Mouse (Mus musculus): Measurements from ENCODE around the gene Zdhhc19. TPM values are rescaled to one million over a fixed set of nuclear protein-coding genes. Genes with fewer than 3 reads are reported as not detected.
A peak's percentile ranks its signal among the peaks of the same experiment; 100 is the strongest.

Gene Zdhhc19
- not detected for total RNA-seq (2021)
- long read RNA-seq, experiment 1 = 0 reads
- long read RNA-seq, experiment 2 = 0 reads

- no peak for DNase-seq (ENCODE audit: low spot score in 2 of 2)
These were observed at the start of gene Zdhhc19 for GRCm38 (mm10) chr16:32495965-32496364. Zdhhc19 (plus strand) TSS chr16:32496265.

GRCm38 (mm10) chr16:32446563-32447138, 49.4 kb upstream of the Zdhhc19 start:
- DNase-seq (ENCODE audit: low spot score in 2 of 2) = no peak

GRCm38 (mm10) chr16:32449665-32450064, 46.4 kb upstream of the Zdhhc19 start:
- DNase-seq (ENCODE audit: low spot score in 2 of 2) = no peak

GRCm38 (mm10) chr16:32450133-32450532, 45.9 kb upstream of the Zdhhc19 start:
- DNase-seq (ENCODE audit: low spot score in 2 of 2) = no peak

GRCm38 (mm10) chr16:32453102-32453501, 43.0 kb upstream of the Zdhhc19 start:
- DNase-seq (ENCODE audit: low spot score in 2 of 2) = no peak

- no peak for DNase-seq (ENCODE audit: low spot score in 2 of 2)
These were observed 41.4 kb upstream of the Zdhhc19 start for GRCm38 (mm10) chr16:32454646-32455045.

- DNase-seq (ENCODE audit: low spot score in 2 of 2) = no peak
These were observed 40.0 kb upstream of the Zdhhc19 start for GRCm38 (mm10) chr16:32456086-32456485.

DNA sequence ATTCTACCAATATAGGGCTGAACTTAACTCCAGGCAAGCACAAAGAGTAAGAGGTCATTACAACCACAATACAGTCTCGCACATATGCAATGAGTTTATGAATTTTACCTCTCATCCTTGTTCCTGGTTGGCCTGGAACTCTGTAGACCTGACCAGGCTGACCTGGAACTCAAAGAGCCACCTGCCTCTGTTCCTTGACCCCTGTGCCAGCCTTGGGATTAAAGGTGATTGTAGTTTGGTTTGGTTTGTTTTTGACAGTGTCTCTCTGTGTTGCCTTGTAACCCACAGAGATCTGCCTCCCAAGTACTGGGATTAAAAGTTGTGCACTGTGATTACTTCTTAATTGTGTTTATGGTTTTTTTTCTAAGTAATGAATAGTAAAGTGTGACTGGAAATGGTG, 39.3 kb upstream of the Zdhhc19 start:
- DNase-seq (ENCODE audit: low spot score in 2 of 2) = no peak

- DNase-seq (ENCODE audit: low spot score in 2 of 2) = peak in 1 of 2 experiments; percentile 20
These were observed 38.3 kb upstream of the Zdhhc19 start for GRCm38 (mm10) chr16:32457589-32458386.

- DNase-seq (ENCODE audit: low spot score in 2 of 2) = no peak
These were observed 35.5 kb upstream of the Zdhhc19 start for GRCm38 (mm10) chr16:32460518-32460917.

DNA sequence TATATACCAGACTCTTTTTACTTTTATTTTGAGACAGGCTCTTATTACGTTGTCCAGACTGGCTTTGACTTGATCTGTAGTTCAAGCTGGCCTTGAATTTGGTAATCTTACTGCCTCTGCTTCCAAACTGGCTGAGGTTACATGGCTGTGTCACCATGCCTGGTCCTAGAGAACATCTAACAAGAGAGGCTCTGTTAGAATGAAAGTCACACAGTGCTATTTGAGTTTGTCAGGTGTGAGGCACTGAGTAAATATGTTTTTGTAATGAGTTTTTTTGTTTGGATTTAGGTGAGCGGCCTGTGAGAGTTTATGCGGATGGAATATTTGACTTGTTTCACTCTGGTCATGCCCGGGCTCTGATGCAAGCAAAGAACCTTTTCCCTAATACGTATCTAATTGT, 34.4 kb upstream of the Zdhhc19 start:
- no peak for DNase-seq (ENCODE audit: low spot score in 2 of 2)

DNA sequence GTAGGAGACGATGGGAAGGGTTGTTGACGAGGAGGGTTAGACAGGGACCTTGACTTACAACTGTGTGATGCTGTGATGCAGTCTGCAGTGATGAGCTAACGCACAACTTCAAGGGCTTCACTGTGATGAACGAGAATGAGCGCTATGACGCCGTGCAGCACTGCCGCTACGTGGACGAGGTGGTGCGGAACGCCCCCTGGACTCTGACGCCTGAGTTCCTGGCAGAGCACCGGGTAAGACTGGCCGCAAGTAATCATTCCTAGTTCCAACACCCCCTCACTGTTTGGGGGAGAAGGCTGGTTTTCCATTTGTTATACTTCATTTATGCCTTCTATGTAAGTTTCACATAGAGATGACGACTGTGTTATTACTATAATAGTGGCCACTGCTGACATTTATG, 33.1 kb upstream of the Zdhhc19 start:
- no peak for DNase-seq (ENCODE audit: low spot score in 2 of 2)

DNA sequence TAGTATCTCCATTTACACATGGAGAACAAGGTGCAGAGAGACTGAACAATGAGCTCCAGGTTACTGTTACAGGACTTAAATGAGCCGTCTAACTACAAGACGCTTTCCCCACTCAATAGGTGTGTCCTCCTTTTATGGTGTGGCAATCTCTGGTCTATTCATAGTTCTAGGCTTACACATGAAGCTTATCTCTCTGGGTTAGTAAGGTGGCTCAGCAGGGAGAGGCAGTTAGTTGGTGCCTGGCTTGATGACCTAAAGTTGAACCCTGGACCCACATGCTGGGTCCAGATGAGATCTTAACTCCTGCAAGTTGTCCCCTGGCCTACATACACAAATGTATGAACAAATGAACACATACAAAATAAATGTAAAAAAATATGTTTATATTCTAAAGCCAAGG, 32.6 kb upstream of the Zdhhc19 start:
- no peak for DNase-seq (ENCODE audit: low spot score in 2 of 2)

DNA sequence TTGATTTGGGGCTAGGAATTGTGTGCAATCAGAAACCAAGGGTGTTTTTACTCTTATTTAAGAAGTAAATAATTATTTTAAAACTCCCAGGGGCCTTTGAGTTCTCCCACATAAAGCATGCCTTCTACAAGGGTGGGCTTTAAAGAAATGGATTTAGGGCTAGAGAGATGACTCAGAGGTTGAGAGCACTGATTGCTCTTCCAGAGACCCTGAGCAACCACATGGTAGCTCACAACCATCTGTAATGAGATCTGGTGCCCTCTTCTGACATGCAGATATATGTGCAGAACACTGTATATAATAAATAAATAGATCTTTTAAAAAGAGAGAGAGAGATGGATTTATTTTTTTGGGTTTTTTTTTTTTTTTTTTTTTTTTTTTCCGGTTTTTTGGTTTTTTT, 31.2 kb upstream of the Zdhhc19 start:
- no peak for DNase-seq (ENCODE audit: low spot score in 2 of 2)

- DNase-seq (ENCODE audit: low spot score in 2 of 2) = no peak
These were observed 27.6 kb upstream of the Zdhhc19 start for GRCm38 (mm10) chr16:32468488-32468887.

DNA sequence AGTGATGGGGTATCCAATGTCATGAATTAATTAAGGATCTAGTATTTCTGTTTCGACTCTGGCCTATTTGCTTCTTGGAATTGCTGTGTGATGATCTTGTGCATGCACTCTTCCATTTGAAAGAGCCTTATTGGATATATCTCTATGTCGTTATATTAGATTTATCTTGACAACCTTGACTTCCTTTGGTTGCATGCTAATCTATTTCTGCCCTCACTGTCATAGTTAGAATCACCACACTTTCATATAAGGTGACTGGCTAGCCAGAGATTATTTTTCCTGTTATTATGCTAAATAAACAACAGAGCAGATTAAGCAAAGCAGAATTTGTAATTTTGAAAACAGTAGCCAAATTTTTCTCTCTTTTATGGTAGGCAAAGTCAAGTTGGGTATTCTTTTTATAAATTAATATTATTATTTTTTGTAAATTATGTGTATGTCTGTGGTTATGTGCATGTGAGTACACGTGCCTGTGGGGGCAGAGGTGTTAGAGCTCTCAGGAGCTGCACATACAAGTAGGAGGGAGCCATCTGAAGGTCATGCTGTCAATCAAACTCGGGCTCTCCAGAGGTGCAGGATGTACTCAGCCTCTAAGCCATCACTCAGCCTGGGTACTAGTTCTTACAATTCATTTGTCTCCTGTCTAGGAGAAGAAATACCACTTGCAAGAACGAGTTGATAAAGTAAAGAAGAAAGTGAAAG, 26.5 kb upstream of the Zdhhc19 start:
- no peak for DNase-seq (ENCODE audit: low spot score in 2 of 2)

- no peak for DNase-seq (ENCODE audit: low spot score in 2 of 2)
These were observed 23.6 kb upstream of the Zdhhc19 start for GRCm38 (mm10) chr16:32472276-32473015.

DNA sequence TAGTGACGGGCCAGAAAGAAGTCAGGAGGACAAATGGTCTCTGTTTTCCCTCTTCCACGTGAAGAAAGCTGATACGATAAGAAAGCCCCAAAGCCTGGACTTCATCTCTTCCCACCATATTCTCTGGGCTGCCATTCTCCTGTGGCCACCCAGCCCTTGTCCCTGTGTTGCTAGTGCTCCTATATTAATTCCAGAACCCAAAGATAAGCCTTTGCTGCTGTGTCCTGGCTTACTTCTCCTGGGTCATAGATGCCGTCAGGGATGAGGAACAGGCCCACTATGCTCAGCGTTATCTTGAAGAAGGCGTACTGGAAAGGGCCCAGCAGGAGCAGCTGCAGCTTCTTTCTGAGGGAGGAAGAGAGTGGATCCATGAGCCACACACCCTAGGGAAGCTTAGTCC, 18.8 kb upstream of the Zdhhc19 start:
- no peak for DNase-seq (ENCODE audit: low spot score in 2 of 2)

DNA sequence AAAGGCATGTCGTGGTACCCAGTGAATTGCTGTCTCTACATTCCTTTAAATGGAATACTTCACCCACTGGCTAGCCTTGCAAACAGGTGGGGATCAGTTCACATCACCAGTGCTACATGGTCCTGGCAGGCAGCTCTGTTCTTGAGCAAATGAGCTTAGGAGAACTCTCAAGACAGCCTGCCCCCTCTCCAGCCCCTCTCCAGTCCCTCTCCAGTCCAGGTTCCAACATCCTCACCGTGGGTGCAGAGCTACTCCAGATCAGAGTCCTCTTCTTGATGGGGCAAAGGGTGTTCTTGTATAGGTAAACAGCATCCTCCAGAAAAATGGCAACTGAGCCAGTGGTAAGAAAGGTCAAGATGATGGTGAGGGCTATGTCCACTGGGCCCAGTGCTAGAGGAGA, 16.6 kb upstream of the Zdhhc19 start:
- no peak for DNase-seq (ENCODE audit: low spot score in 2 of 2)

- no peak for DNase-seq (ENCODE audit: low spot score in 2 of 2)
These were observed 11.6 kb upstream of the Zdhhc19 start for GRCm38 (mm10) chr16:32484431-32484871.

- DNase-seq (ENCODE audit: low spot score in 2 of 2) = no peak
These were observed 10.9 kb upstream of the Zdhhc19 start for GRCm38 (mm10) chr16:32485209-32485608.
